Mouse (Mus musculus) left cerebral cortex, adult 8-10 months (tissue): Measurements from ENCODE around the gene Grin2d. TPM values are rescaled to one million over a fixed set of nuclear protein-coding genes. Genes with fewer than 3 reads are reported as not detected.
A peak's percentile ranks its signal among the peaks of the same experiment; 100 is the strongest.
"Not testable (repeated sequence)": the region's sequence is repeated elsewhere in the genome, so short reads cannot be mapped to it uniquely, and the experiment has no call there.

ENCODE experiments used
- DNase-seq, 2 experiments: peaks; one replicate each; pipeline ENCODE4 v3.0.0; 2022; ENCODE audit warnings: low spot score in 2 of 2
- total RNA-seq, 4 experiments: library from RNA; stranded (reverse); gene quantifications; 2 replicates each; pipeline ENCODE4 v1.2.4; 2022

The Grin2d gene
- total RNA-seq, 4 experiments from 2014 or later = 11.1 to 12.9 (median 11.8) TPM

DNA sequence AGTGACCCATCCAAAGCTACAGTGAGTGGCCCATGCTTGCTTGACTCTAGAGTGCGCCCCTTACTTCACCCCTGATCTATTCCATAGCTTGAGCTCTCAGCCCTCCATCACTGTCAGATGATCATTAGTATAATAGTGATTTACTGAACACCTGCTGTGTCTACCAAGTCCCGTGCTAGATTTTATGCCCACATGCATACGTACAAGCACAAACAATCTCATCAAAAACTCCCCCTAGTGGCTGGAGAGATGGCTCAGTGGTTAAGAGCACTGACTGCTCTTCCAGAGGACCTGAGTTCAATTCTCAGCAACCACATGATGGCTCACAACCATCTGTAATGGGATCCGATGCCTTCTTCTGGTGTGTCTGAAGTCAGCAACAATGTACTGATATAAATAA lies 19.9 kb upstream of the Grin2d start:
- DNase-seq = not testable (repeated sequence)

DNA sequence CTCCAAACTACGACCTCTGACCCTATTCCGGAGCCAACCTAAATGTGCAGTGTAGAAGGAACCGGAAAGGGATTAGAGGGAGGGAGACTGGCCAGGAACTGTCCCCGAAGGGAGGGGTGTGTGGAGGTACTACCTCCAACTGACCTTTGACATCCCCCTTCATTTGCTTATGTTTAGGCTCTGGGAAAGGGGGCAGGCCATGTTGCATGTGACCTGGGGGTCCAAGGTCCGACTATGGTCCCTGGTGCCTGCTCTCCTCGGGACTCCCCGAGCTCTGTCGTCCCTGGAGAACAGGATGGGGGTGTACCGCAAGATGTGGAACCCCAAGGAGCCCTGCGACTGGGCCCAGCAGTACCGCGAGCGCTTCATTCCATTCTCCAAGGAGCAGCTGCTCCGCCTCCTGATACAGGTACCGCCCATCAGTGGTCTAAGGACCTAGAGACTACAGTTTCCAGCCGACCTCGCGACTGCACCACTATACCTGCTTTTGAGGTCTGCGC lies 19.1 kb upstream of the Grin2d start:
- peak in 1 of 2 experiments; percentile 43 for DNase-seq

DNA sequence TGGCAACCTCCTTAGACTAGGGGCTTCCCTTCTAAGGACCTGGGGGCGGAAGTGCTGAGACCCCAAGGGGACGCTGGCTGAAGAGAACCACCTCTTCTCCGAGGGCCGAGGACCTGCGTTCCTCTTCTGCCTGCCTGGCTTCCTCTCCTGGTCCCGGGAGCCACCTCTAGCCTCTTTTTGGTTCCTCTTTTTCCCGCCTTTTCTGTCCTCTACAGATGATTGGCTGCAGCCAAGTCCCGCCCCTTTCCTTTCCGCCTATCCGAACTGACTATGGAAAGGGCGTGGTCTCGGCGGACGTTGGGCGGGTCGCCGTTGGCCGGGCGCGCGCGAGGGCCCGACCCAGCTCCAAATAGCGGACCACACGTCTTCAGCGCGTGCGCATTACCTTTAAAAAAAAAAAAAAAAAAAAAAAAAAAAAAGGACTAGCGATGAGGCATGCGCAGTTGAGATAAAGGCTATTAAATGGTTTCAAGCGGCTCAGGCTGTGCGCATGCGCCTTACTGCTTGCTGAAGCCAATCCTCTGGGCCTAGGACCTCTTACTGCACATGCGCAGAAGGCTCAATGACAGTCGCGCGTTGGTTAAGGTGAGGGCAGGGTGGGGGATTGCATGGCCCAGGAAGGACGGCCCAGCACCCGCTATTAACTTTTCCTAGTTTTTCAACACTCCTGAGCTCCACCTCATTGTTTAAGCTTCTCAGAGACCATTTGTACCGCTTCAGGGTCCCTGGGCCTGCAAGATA lies 18.5 kb upstream of the Grin2d start, which contains the start of the genes Syngr4 and Tmem143:
Gene Syngr4 (minus strand): TSS at position 198 of the 741 bp plus-strand sequence.
Gene Tmem143 (plus strand): TSS at position 425 of the 741 bp plus-strand sequence.
- DNase-seq = peak; percentile 85 to 97

DNA sequence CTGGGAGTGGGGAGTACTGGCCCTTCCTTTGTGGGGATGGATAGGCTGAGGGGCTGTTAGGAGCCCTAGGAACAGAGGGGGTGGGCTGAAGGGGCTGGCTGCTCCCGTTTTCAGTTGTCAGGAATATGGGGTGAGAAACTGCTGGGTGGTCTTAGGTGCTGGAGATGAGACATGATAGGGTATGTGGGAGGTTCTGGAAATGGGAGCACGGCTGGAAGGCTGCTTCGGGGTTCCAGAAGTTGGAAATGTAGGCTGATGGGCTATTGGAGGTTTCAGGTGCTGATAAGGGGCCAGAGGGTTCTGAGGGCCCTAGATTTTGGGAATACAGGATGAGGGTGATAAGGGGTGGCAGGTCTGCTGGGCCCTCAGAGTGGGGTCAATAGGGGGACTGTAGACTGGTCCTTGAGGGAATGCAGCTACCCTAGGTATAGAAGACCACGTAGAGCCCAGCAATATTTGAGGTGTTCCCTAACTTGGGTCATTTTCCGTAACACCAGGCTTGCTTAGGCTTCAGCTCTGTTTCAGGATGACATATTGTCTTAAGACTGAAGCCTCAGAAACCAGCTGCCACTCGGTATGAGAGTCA lies 17.8 kb upstream of the Grin2d start:
- DNase-seq = no peak

DNA sequence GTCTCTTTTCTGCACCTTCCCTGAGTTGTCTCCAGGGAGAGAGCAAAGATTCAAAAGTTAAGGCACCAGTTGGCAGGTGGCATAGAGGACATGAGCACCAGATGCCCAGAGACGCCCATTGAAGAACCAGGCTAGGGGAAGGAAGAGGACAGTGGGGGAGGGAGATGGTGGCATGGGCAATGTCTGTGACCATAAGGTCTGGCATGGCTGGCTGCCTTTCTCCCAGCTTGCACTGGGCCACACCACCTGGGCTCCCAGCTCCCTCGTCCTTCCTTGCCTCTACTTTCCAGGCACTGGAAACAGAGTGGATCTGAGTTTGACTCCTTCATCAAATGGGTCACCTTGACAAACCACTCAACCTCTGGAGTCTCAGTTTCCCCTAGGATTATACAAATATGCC lies 14.5 kb upstream of the Grin2d start:
- DNase-seq = no peak

DNA sequence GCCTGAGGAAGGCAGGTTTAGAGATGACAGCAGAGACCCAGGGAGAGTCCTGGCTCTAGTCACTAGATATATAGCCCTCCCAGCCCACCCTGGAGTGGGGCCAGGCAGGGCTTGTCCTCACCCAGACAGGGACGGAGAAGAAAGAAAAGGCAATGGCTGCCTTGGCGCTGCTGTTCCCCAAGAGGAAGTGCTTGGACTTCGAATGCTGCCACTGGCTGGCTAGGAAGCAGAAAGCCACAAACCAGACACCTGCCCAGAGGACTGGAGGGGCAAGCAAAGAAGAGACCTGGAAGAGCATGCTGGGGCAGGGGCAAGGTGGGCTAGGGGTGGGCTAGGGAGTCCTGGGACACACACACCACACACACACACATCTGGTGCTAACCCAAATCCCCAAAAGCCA lies 9.1 kb upstream of the Grin2d start:
- DNase-seq = no peak

DNA sequence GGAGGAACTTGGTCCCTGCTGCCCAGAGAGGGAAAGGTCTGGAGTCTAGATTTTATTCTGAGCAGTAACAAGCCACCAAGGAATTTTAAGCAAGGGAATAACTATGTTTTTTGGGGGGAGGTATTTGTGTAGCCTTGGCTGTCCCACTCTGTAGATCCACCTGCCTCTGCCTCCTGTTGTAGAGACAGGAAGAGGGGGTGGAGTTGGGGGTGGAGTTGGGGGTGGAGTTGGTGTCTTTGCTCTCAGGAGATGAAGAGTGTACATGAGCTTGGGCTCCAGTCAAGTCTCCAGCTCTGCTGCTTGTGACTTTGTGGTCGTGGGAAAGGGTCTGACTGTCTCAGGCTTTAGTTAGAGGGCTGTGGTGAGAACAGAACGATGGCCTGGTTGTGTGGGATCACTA lies 2.8 kb upstream of the Grin2d start:
- DNase-seq = no peak

DNA sequence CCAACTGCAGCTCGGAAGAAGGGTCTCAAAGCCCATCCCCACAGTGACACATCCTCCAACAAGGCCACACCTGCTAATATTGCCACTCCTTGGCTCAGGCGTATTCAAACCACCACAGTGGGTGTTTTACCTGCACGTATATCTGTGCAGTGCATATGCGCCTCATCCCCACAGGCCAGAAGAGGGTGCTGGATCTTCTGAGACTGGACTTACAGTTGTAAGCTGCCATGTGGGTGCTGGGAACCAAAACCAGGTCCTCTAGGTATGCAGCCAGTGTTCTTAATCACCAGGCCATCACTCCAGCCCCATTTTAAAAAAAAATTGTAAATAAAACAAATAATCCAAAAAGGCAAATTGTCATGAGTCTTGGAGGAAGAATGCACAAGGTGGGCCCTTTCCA lies 2.4 kb upstream of the Grin2d start:
- DNase-seq = no peak

DNA sequence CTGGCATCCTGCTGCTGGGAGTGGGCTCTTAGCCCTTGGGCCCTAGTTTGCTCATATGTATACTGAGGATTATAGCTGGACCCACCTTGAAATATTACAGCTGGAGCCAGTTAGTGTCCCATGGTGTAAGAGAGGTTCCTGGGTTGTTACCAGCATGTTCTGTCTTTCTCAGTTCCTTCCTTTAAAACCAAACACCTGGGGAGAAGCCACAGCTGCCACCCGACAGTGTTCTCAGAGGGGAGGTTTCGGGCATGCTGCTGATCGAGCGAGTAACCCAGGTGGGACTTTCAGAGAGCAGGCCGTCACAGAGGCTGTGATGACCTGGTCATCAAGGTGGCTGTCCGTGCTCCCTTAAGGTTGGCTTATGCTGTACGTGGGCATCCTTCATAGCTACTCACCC lies 1.3 kb downstream of the Grin2d start:
- no peak for DNase-seq

DNA sequence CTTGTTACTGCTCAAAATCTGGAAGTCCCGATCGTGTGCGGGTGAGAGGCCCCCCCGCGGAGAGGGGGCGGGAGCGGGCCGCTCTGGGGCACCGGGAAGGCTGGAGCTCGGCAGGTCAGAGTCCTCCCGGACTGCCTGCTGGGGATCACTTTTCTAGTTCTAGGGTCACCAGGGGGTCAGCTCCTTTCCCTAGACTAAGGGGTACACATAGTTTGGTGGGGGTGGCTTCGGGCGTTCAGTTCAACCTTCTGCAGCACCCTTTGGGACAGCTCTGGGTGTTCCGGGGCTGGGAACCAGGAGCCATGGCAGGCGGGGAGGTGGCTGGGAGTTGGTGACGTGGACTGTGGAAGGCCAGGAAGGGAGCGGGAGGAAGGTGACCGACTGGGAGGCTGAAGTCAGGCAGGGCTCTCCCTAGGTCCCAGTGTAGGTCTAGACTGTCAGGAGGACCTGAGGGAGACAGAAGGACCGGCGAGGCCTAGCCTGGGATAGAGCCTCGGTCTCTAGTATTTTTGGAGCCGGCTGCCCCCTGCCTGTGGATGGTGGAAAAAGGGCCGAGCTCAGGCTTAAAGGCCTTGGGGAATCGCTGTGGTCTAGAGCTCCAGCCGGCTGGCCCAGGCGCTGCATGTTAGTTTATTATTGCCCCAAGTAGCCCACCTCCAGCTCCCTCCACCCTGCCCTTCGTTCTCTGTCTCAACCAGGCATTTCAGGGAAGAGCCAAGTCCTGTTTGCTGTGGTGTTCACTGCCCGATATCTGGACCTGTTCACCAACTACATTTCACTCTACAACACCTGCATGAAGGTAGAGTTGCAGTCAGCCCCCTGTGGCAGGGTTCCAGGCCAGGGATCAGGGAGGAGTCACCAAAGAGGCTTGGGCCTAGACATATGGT lies 4.9 kb downstream of the Grin2d start:
- peak in 1 of 2 experiments; percentile 49 for DNase-seq

DNA sequence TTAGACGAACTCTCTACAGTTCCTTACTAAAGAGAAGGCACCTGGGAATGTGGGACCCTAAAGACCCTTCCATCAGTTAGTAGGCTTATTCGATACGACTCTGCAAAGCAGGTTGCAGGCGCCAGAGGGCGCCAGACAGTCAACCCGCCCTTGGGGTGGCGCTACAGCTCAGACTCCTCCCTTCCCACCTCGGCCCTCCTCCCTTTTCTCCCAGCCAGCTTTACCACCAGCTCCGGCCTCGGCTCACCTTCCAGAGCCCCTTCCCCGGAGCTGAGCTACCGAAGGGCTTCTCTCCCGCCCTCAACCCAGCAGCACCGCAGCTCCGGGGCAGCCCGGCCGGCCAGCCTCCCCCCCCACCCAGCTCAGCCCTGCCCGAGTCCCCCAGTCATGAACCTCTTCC lies 5.6 kb downstream of the Grin2d start, which contains the start of gene Kdelr1:
Gene Kdelr1 (plus strand): TSS at position 149 of the 400 bp plus-strand sequence.
- peak; percentile 75 to 86 for DNase-seq

DNA sequence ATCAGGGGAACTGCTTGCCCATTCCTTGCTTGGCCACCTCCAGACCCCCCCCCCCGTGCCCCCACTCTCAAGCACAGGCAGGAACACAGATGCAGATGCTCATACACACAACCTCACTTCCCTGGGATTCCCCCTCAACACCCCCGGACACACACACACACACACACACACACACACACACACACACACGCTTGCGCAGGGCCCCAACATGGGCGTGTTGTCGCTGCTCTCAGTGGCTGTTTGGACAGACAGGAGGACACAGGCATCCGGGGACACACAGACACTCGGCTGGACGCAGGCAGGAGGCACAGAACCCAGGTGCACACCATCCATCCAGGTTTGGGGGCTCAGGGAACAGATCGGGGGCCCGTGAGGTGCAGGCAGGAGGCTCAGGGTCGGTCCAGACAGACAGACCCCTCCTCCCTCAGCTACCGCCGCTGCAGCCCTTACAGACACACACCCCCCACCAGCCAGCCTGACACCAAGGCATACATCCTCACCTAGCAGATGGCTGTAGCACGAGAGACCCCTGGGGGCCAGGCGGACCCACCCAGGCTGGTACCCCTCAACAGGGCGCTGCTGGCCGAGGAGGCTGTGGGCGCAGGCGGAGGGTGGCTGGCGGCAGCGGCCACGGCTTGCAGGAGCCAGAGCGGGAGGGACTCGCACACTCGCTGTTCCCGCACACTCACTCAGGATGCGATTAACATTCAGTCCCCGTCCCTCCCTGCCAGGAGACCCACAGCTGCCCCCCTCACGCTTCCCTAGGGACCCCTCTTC lies 7.7 kb downstream of the Grin2d start:
- no peak for DNase-seq

DNA sequence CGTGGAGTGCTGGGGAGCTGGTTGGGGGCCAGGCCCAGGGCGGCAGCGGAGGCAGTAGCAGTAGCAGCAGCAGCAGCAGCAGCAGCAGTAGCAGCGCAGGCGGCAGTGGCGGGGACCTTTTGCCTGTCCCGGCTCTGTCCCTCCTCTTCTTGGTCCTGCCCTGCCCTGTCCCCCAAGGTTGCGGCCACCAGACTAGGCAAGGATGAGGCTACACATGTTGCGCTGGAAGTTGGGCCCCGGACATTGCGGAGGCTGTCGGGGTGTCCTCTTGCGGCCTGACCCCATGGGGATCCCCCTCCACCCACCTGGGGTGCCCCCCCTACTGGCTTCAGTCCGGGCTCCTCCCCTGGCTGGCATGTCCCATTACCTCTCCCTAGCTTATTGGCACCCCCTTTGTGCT lies 8.4 kb downstream of the Grin2d start:
- DNase-seq = no peak

DNA sequence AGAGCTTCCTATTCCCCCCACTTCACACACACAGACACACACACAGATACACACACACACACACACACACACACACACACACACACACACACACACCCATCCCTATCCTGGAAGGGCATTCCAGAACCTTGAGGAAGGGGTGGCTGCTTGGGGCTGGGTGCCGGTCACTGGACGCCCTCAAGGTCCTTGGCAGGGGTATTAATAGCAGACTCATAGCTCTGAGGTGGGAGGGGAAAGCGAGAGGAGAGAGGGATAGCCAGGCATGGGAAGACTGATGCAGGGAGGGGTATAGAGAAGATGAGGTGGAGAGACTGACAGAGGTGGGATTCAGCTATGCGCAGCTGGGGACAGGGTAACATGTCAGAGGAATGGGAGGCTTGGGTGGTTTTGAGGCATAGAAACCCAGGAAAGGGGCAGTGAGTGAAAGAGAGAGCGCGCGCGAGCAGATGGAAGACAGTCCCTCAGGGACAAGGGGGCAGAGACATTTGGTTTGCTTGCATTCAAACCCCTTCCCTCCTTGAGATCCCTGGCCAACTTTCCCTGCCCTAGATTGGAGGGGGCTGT lies 9.0 kb downstream of the Grin2d start:
- DNase-seq = no peak

DNA sequence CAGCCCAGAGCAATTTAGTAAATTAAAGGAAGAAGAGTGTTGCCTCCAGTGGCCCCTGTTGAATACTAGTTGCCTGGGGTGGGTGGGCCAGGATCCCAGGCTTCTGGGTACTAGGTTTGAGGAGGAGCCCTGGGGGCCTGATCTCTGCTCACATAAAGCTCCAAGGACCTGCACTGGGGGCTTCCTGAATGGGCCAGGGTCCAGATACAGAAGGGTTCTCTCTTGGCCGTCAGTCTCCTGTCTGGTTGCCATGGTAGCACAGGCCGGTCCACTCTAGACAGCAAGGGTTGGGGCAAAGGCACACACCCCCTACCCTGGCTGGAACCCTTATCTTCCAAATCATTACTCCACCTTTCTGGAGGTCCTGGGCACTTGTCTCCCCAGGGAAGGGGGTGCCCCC lies 10.3 kb downstream of the Grin2d start:
- DNase-seq = no peak

DNA sequence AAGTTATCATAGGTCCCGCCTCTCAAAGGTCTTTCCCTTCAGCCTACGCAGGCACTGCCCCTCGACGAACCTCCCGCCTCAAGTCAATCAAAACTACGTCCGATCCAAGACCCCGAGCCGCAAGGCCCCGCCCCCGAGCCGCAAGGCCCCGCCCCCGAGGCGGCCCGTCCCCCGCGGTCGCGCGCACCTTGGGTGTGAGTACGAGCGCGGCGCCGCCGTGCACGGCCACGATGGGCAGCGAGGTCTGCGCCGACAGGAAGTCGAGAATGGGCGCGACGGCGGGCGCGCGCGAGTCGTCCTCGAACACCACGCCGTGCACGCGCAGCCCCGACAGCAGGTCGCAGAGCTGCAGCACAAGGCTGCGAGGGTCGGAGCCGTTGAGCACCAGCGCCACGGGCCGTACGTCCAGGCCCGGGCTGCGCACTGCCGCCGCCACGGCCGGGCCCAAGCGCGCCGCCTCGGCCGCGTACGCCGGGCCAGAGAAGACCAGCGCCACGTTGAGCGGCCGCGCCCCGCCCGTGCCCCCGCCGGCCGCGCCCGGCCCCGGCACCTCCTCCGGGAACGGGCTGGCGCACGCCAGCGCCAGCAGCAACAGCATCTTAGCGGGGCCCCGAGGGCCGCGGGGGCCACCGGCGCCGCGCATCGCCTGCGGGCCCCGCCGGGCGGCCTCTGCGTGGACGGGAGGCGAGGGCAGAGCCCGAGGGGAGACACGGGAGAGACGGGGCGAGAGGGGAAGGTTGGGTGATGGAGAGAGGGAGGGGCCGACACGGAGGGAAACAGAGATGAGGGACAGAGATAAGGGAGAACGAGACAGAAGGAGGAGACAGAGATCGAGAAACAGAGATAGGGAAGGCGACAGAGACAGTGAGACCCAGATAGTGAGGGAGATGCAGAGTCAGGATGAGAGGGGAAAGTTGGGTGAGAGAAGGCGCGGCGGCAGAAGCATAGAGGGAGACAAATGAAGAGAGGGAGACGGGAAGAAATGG lies 12.0 kb downstream of the Grin2d start:
- DNase-seq = peak; percentile 40 to 80

DNA sequence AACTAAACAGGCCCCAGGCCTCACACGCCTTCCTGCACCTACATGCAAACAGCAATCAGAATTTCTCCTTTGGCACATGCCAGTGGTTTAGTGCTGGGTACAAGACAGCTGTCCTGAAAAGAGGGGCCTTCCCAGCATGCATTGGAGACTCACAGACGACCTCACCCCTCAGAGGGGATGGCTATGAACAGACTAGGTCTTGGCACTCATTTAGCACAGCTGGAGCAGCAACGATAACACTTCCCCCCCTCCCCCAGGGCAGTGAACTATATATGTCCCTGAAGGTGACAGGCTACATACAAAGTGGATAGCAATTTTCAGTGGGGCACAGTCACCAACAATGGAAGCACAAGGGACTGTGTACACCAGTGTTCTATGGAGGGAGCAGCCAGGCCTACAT lies 13.7 kb downstream of the Grin2d start:
- no peak for DNase-seq

DNA sequence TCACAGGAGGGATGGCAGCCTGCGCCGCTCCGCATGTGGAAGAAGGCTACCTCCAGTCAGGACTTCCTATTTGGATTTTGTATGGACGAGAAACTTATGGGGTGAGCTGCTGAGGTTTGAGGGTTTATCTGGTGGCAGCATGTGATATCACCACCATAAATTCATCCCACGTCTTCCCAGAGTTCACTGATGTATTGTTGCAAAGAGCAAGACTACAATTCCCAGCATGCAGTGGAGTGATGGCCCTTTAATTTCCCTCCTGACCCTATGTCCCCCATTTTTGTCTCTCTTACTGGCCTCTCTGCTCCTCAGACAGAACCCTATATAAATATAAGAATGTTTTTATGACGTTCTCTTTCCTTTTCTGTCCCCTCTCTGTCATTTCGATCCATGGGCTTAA lies 15.4 kb downstream of the Grin2d start:
- DNase-seq = no peak

DNA sequence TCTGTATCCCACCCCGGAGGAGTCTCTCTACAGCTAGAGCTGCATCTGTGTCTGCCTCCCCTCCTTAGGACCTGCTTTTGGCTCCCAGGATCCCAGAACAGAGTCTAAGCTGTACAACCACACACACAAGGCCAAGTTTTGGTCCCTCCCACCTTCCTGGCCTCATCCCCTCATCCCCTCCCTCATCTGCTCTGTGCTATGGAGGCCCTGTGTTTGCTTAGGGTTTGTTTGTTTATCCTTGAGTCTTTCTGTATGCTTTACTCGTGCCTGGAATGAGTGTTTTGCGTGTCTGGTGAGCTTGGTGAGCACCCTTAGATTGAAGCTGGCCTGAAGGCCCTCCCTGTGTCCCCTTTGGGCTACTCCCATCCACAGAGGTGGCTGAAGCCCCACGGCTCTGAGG lies 19.2 kb downstream of the Grin2d start:
- no peak for DNase-seq
